Mouse (Mus musculus) B cell, adult 2 months (primary cell): Measurements from ENCODE around the gene Iqcc.

Experiments used
- DNase-seq, 2 experiments: peaks; one replicate each; pipeline ENCODE4 v3.0.0; 2022

The Iqcc gene

GRCm38 (mm10) chr4:129576863-129577491 is 41.9 kb downstream of the Iqcc start:
- peak; percentile 79 to 80 for DNase-seq

- peak; percentile 84 to 89 for DNase-seq
Observed at GRCm38 (mm10) chr4:129575171-129575844, 43.6 kb downstream of the Iqcc start.

- DNase-seq: peak; percentile 62 to 65
Observed at GRCm38 (mm10) chr4:129573430-129573829, 45.5 kb downstream of the Iqcc start, which contains the start of gene Lck. Gene Lck, minus strand, starts transcription at chr4:129573641.

GRCm38 (mm10) chr4:129573093-129573370 is 45.9 kb downstream of the Iqcc start:
- no peak for DNase-seq

GRCm38 (mm10) chr4:129572236-129573092 is 46.4 kb downstream of the Iqcc start:
- DNase-seq: no peak

- DNase-seq: no peak
Observed at GRCm38 (mm10) chr4:129571551-129572084, 47.3 kb downstream of the Iqcc start.

- peak in 1 of 2 experiments; percentile 22 for DNase-seq
Observed at GRCm38 (mm10) chr4:129570028-129570427, 48.9 kb downstream of the Iqcc start.

GRCm38 (mm10) chr4:129568366-129568765 is 50.5 kb downstream of the Iqcc start:
- no peak for DNase-seq

GRCm38 (mm10) chr4:129565139-129565538 is 53.8 kb downstream of the Iqcc start:
- DNase-seq: no peak
